In genomic region chr5:42777120-42777910, GRCm38 (mm10) we compare ENCODE assay signal across 19 mouse cellular contexts.
DNase-seq lines count a peak whose midpoint lies in the region; ATAC-seq and TF ChIP-seq lines count a peak whose summit lies in the region.
"Had no signal": no experiment of that assay in that cellular context is flagged by ENCODE, and none has a peak within 500 bp of the region (broad histone marks: within the 10 kb centered on the region; RNA-seq: fewer than 3 reads in every experiment).

No protein-coding gene starts in this region.

- no peak overlapping the region for H3K4me3 ChIP-seq in forebrain, embryonic 14.5 days (ENCODE audit: low read depth, low read length)
- no peak overlapping the region for H3K4me3 ChIP-seq in layer of hippocampus, adult 2 months
- no peak overlapping the region for H3K4me3 ChIP-seq in midbrain, embryonic 16.5 days (ENCODE audit: low read depth, low read length)
- H3K4me3 ChIP-seq: embryonic facial prominence, embryonic 15.5 days; heart, embryonic 10.5 days; lung, embryonic 15.5 days; neural tube, embryonic 13.5 days had no signal

- H3K9ac ChIP-seq in forebrain, embryonic 14.5 days (ENCODE audit: low read length), result no peak overlapping the region
- no peak overlapping the region for H3K9ac ChIP-seq in midbrain, embryonic 16.5 days (ENCODE audit: low read depth, low read length)
- H3K9ac ChIP-seq: embryonic facial prominence, embryonic 15.5 days; lung, embryonic 15.5 days; neural tube, embryonic 13.5 days had no signal

- no peaks in the 10 kb centered on the region for H3K27me3 ChIP-seq in forebrain, embryonic 14.5 days (replicated peaks; ENCODE audit: control insufficient read depth, insufficient read depth, low read length)
- H3K27me3 ChIP-seq in midbrain, embryonic 16.5 days (ENCODE audit: control insufficient read depth, insufficient read depth, low read depth, low read length), result no peaks in the 10 kb centered on the region
- H3K27me3 ChIP-seq: embryonic facial prominence, embryonic 15.5 days; lung, embryonic 15.5 days; neural tube, embryonic 13.5 days had no signal

- no peaks in the 10 kb centered on the region for H3K9me3 ChIP-seq in forebrain, embryonic 14.5 days (replicated peaks; ENCODE audit: control insufficient read depth, low read length)
- H3K9me3 ChIP-seq in midbrain, embryonic 16.5 days (replicated peaks; ENCODE audit: control insufficient read depth, low read length, poor library complexity, severe bottlenecking), result no peaks in the 10 kb centered on the region
- H3K9me3 ChIP-seq: embryonic facial prominence, embryonic 15.5 days; heart, embryonic 10.5 days; lung, embryonic 15.5 days; neural tube, embryonic 13.5 days had no signal

- 0 out of 2 replicates have a peak, but pooled peaks cover 2% of the 10 kb centered on the region for H3K4me1 ChIP-seq in forebrain, embryonic 14.5 days (ENCODE audit: control insufficient read depth, insufficient read depth, low read length)
- no peaks in the 10 kb centered on the region for H3K4me1 ChIP-seq in midbrain, embryonic 16.5 days (ENCODE audit: control insufficient read depth, insufficient read depth, low read length)
- H3K4me1 ChIP-seq: embryonic facial prominence, embryonic 15.5 days; heart, embryonic 10.5 days; lung, embryonic 15.5 days; neural tube, embryonic 13.5 days had no signal

- 32% methylated on average over 8 of the region's 8 CpGs for WGBS in forebrain, embryonic 14.5 days
- 47% methylated on average over 8 of the region's 8 CpGs for WGBS in midbrain, embryonic 16.5 days

- no peaks in the 10 kb centered on the region for H3K36me3 ChIP-seq in forebrain, embryonic 14.5 days (ENCODE audit: control insufficient read depth, insufficient read depth, low read length)
- no peaks in the 10 kb centered on the region for H3K36me3 ChIP-seq in midbrain, embryonic 16.5 days (ENCODE audit: control insufficient read depth, insufficient read depth, low read length)
- H3K36me3 ChIP-seq: embryonic facial prominence, embryonic 15.5 days; heart, embryonic 10.5 days; lung, embryonic 15.5 days; neural tube, embryonic 13.5 days had no signal

- DNase-seq in left cerebral cortex, adult 11 months (ENCODE audit: low spot score), result peak; percentile 26
- DNase-seq in left cerebral cortex, postnatal 36 days (ENCODE audit: low spot score in 2 of 2), result no peak
- DNase-seq in forebrain, embryonic 14.5 days (ENCODE audit: low spot score), result peak; percentile 82
- DNase-seq in layer of hippocampus, adult 2 months (ENCODE audit: low spot score in 2 of 2), result peak; percentile 8 to 9
- DNase-seq in yolk sac, embryonic 10.5 days (ENCODE audit: low spot score), result no peak
- DNase-seq in kidney, postnatal 25 days, result no peak
- DNase-seq: cerebellum, adult 9-11 months; gastrocnemius, postnatal 10 days; heart, postnatal 36 days; kidney, adult 2 months; liver; retina, postnatal 1 day had no signal

- intact Hi-C loops in left cerebral cortex, postnatal 36 days (cut with DNase I), result no loop called here

- no peak for TF ChIP-seq CTCF in layer of hippocampus, adult 2 months (conservative IDR thresholded peaks at IDR 0.05)

- peak; percentile 91 for ATAC-seq in forebrain, embryonic 14.5 days
- 0 out of 2 replicates have a peak, but pooled peaks have one; percentile 25 for ATAC-seq in midbrain, embryonic 16.5 days
- ATAC-seq in erythroid progenitor cell, adult 5-6 weeks (replicated peaks; ENCODE audit: low FRiP score, poor library complexity, severe bottlenecking), result no peak
- ATAC-seq: CD4-positive, CD25-positive, alpha-beta regulatory T cell, adult 4 months had no signal

- 0 out of 2 replicates have a peak overlapping the region, but pooled peaks have one; percentile 1 for H3K4me2 ChIP-seq in forebrain, embryonic 14.5 days (ENCODE audit: low read length)
- H3K4me2 ChIP-seq in midbrain, embryonic 16.5 days (ENCODE audit: low read length), result peak overlapping the region; percentile 12; the same call in 1 of the 2 replicates
- H3K4me2 ChIP-seq: embryonic facial prominence, embryonic 15.5 days; lung, embryonic 15.5 days; neural tube, embryonic 13.5 days had no signal

- peak overlapping the region; percentile 30; the same call in 1 of the 2 replicates for H3K27ac ChIP-seq in forebrain, embryonic 14.5 days (ENCODE audit: low read depth, low read length)
- H3K27ac ChIP-seq in layer of hippocampus, adult 2 months, result no peak overlapping the region
- no peak overlapping the region for H3K27ac ChIP-seq in midbrain, embryonic 16.5 days (ENCODE audit: low read length)
- H3K27ac ChIP-seq: embryonic facial prominence, embryonic 15.5 days; heart, embryonic 10.5 days; lung, embryonic 15.5 days; neural tube, embryonic 13.5 days had no signal

Comparison
In these comparisons a context has a peak if more than half of its experiments do, and no peak if none do; other contexts are left out.
1. DNase-seq: peak in left cerebral cortex, adult 11 months (single experiment), forebrain, embryonic 14.5 days (single experiment) and layer of hippocampus, adult 2 months (2 of 2); none in left cerebral cortex, postnatal 36 days (0 of 2), yolk sac, embryonic 10.5 days (single experiment) and kidney, postnatal 25 days (0 of 2).